Mouse (Mus musculus): Measurements from ENCODE around the gene Gm43064.

DNA sequence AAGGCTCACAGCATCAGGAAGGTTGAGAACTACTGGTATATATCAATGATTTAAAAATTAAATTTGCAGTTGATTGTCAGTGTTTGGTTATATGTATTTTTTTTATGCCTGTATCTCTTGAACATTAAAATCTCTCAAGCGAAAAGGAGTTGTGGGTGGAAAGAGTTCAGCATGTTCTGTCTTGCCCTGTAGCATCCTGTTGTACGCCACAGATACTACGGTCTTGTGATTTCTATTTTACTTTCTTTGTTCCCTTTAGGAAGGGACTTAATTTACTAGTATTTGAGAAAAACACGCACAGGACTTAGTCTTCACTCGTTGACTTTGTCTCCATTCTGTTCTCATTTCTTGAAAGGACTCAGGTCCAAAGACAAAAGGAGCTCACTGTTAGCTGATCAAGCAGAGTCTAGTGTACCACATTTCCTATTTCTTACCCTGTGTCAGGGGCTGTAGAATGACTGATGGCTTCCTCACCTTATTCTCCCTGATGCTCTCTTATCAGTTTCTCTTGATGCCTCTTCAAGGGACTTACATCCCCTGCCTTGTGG, 58.1 kb downstream of the Gm43064 start:
- no peak for TF ChIP-seq POLR2A (IDR thresholded peaks at IDR 0.05; ENCODE audit: borderline replicate concordance, low read depth, low read length)
- TF ChIP-seq CTCF (IDR thresholded peaks at IDR 0.05; ENCODE audit: low read depth, low read length), result no peak

All from bone marrow macrophage, adult 2 months (primary cell).